Mouse (Mus musculus): ENCODE results near the gene Gm20777. TPM values are rescaled to one million over a fixed set of nuclear protein-coding genes. Genes with fewer than 3 reads are reported as not detected.
"Not testable (repeated sequence)": the region's sequence is repeated elsewhere in the genome, so short reads cannot be mapped to it uniquely, and the experiment has no call there.

Gene Gm20777
- not detected in 2 replicates for total RNA-seq (2017)

- ATAC-seq (replicated peaks in 1 of 2; ENCODE audit: insufficient read depth in 1 of 2, low FRiP score in 2 of 2, low TSS enrichment in 1 of 2, low read depth in 1 of 2, poor library complexity in 2 of 2, severe bottlenecking in 2 of 2) = not testable (repeated sequence)
Measured at GRCm38 (mm10) chrY:10752350-10752749, at the start of gene Gm20777. Gm20777 (minus strand) TSS chrY:10752450.

- not testable (repeated sequence) for ATAC-seq (replicated peaks in 1 of 2; ENCODE audit: insufficient read depth in 1 of 2, low FRiP score in 2 of 2, low TSS enrichment in 1 of 2, low read depth in 1 of 2, poor library complexity in 2 of 2, severe bottlenecking in 2 of 2)
Measured at GRCm38 (mm10) chrY:10709551-10709950, 42.7 kb downstream of the Gm20777 start.

GRCm38 (mm10) chrY:10708761-10709160, 43.5 kb downstream of the Gm20777 start:
- ATAC-seq (replicated peaks in 1 of 2; ENCODE audit: insufficient read depth in 1 of 2, low FRiP score in 2 of 2, low TSS enrichment in 1 of 2, low read depth in 1 of 2, poor library complexity in 2 of 2, severe bottlenecking in 2 of 2) = not testable (repeated sequence)

GRCm38 (mm10) chrY:10708226-10708625, 44.0 kb downstream of the Gm20777 start:
- ATAC-seq (replicated peaks in 1 of 2; ENCODE audit: insufficient read depth in 1 of 2, low FRiP score in 2 of 2, low TSS enrichment in 1 of 2, low read depth in 1 of 2, poor library complexity in 2 of 2, severe bottlenecking in 2 of 2) = not testable (repeated sequence)

GRCm38 (mm10) chrY:10706686-10707085, 45.6 kb downstream of the Gm20777 start:
- not testable (repeated sequence) for ATAC-seq (replicated peaks in 1 of 2; ENCODE audit: insufficient read depth in 1 of 2, low FRiP score in 2 of 2, low TSS enrichment in 1 of 2, low read depth in 1 of 2, poor library complexity in 2 of 2, severe bottlenecking in 2 of 2)

Other genes with a start within 250 kb of the Gm20777 start
- gene Gm20737, start 216.4 kb downstream of the Gm20777 start, total RNA-seq (2017) = not detected in 2 replicates
- not detected in 2 replicates for gene Gm21775, start 199.0 kb downstream of the Gm20777 start, total RNA-seq (2017)
- gene Gm21900, start 136.1 kb downstream of the Gm20777 start, total RNA-seq (2017) = not detected in 2 replicates